Mouse (Mus musculus): ENCODE measurements around the gene Nhsl1.

DNA sequence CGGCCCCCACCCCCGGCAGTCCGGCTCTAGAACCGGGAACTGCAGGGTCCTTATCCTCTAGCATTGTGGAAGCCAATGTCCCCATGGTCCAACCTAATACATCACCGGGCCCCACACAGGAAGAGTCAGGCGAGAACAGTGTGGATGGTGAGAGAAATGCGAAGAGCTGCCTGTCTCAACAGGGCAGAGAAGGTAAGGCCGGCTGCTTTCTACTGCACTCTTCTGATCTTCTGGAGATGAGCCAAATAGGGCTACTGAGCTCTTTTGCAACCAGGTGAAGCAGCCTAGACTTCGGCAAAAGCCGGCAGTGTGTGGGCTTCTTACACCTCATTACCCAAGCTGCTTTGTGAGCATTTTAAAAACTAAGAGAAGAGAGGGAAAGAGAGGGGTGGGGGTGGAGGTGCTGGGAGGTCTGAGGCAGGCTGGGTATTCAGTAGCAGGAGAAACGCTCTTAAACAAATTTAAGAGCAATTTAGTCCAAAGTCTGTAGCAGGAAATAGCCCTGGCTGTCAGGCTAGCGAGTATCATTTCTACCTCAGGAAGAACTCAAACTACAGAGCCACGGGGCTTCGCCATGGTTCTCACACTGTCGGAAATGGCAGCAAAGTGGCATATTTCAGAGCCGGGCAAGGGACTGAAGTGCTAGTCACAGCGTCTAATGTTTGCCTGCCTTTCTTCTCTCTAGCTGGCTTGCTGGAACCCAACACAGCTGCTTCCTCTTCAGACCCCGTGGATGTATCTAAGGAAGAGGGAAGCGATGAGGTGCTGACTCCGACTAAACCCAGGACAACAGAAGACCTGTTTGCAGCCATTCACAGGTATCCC lies 208.3 kb downstream of the Nhsl1 start:
- no peak for TF ChIP-seq POLR2A (IDR thresholded peaks at IDR 0.05; ENCODE audit: borderline replicate concordance, low read depth, low read length)
- TF ChIP-seq CTCF (IDR thresholded peaks at IDR 0.05; ENCODE audit: low read depth, low read length) = no peak
